Mouse (Mus musculus): ENCODE measurements at regions not wholly inside any gene's neighbourhood (a gene's known extent, or its start where the extent isn't known, plus 50 kb on each side); places are given as distances from the start of the nearest gene placed in this dataset.
"Not testable (repeated sequence)": the region's sequence is repeated elsewhere in the genome, so short reads cannot be mapped to it uniquely, and the experiment has no call there.

- 58% methylated on average over 1 of the region's 1 CpGs for WGBS
- no peaks in the 10 kb centered on the region for H3K9me3 ChIP-seq (ENCODE audit: control insufficient read depth, low read length)
- no peaks in the 10 kb centered on the region for H3K4me1 ChIP-seq (replicated peaks; ENCODE audit: control insufficient read depth, insufficient read depth, low read length)
- H3K4me2 ChIP-seq (replicated peaks) = no peak overlapping the region
- DNase-seq (ENCODE audit: low spot score) (no peak), ATAC-seq (ENCODE audit: low FRiP score) (no peak)
- no peaks in the 10 kb centered on the region for H3K36me3 ChIP-seq (replicated peaks; ENCODE audit: control insufficient read depth, insufficient read depth)
- no peak overlapping the region for H3K27ac ChIP-seq
- H3K27me3 ChIP-seq (ENCODE audit: control insufficient read depth, insufficient read depth, low read length) = no peaks in the 10 kb centered on the region
- H3K9ac ChIP-seq = no peak overlapping the region
- no peak overlapping the region for H3K4me3 ChIP-seq (replicated peaks; ENCODE audit: low read length)
These were observed 1171.7 kb downstream of the Ankrd7 start for GRCm38 (mm10) chr6:20037769-20038168.

GRCm38 (mm10) chr6:20078666-20079065 is 1136.6 kb upstream of the Kcnd2 start:
- ATAC-seq (ENCODE audit: low FRiP score) = no peak
- H3K4me3 ChIP-seq (replicated peaks; ENCODE audit: low read length) = no peak overlapping the region
- DNase-seq (ENCODE audit: low spot score) = no peak
- no peak overlapping the region for H3K27ac ChIP-seq
- no peaks in the 10 kb centered on the region for H3K4me1 ChIP-seq (replicated peaks; ENCODE audit: control insufficient read depth, insufficient read depth, low read length)
- H3K9ac ChIP-seq = no peak overlapping the region
- no peaks in the 10 kb centered on the region for H3K36me3 ChIP-seq (replicated peaks; ENCODE audit: control insufficient read depth, insufficient read depth)
- no peak overlapping the region for H3K4me2 ChIP-seq (replicated peaks)
- no peaks in the 10 kb centered on the region for H3K27me3 ChIP-seq (ENCODE audit: control insufficient read depth, insufficient read depth, low read length)
- no peaks in the 10 kb centered on the region for H3K9me3 ChIP-seq (ENCODE audit: control insufficient read depth, low read length)

GRCm38 (mm10) chr6:20092057-20092917 is 1123.0 kb upstream of the Kcnd2 start:
- Histone ChIP-seq H3K27me3 (ENCODE audit: control insufficient read depth, insufficient read depth, low read length) (no peaks in the 10 kb centered on the region), H3K9ac (no peak overlapping the region), H3K36me3 (replicated peaks; ENCODE audit: control insufficient read depth, insufficient read depth) (no peaks in the 10 kb centered on the region), H3K4me2 (replicated peaks) (no peak overlapping the region), H3K4me1 (replicated peaks; ENCODE audit: control insufficient read depth, insufficient read depth, low read length) (no peaks in the 10 kb centered on the region), H3K9me3 (ENCODE audit: control insufficient read depth, low read length) (no peaks in the 10 kb centered on the region), H3K27ac (no peak overlapping the region), H3K4me3 (replicated peaks; ENCODE audit: low read length) (no peak overlapping the region)
- WGBS = 83% methylated on average over 10 of the region's 10 CpGs
- DNase-seq (ENCODE audit: low spot score) (no peak), ATAC-seq (ENCODE audit: low FRiP score) (no peak)

GRCm38 (mm10) chr6:20133991-20134390 is 1081.3 kb upstream of the Kcnd2 start:
- 94% methylated on average over 22 of the region's 22 CpGs for WGBS
- DNase-seq (ENCODE audit: low spot score); H3K4me1 ChIP-seq (replicated peaks; ENCODE audit: control insufficient read depth, insufficient read depth, low read length); H3K36me3 ChIP-seq (replicated peaks; ENCODE audit: control insufficient read depth, insufficient read depth); H3K4me2 ChIP-seq (replicated peaks); H3K27me3 ChIP-seq (ENCODE audit: control insufficient read depth, insufficient read depth, low read length); H3K27ac ChIP-seq; H3K4me3 ChIP-seq (replicated peaks; ENCODE audit: low read length); H3K9ac ChIP-seq; H3K9me3 ChIP-seq (ENCODE audit: control insufficient read depth, low read length); ATAC-seq (ENCODE audit: low FRiP score): not testable (repeated sequence)

- DNase-seq (ENCODE audit: low spot score) (no peak), ATAC-seq (ENCODE audit: low FRiP score) (no peak)
- Histone ChIP-seq H3K27ac (no peak overlapping the region), H3K4me1 (replicated peaks; ENCODE audit: control insufficient read depth, insufficient read depth, low read length) (no peaks in the 10 kb centered on the region), H3K36me3 (replicated peaks; ENCODE audit: control insufficient read depth, insufficient read depth) (no peaks in the 10 kb centered on the region), H3K9ac (no peak overlapping the region), H3K4me3 (replicated peaks; ENCODE audit: low read length) (no peak overlapping the region), H3K4me2 (replicated peaks) (no peak overlapping the region), H3K9me3 (ENCODE audit: control insufficient read depth, low read length) (no peaks in the 10 kb centered on the region), H3K27me3 (ENCODE audit: control insufficient read depth, insufficient read depth, low read length) (no peaks in the 10 kb centered on the region)
These were observed 1077.8 kb upstream of the Kcnd2 start for GRCm38 (mm10) chr6:20137546-20137945.

Data from hindbrain, embryonic 14.5 days (tissue).